In genomic region chr8:46943337-46943736, GRCm38 (mm10) we compare ENCODE assay signal across 17 mouse cellular contexts. TPM values are rescaled to one million over a fixed set of nuclear protein-coding genes. Genes with fewer than 3 reads are reported as not detected.
"Had no signal": no experiment of that assay in that cellular context is flagged by ENCODE, and none has a peak within 500 bp of the region (broad histone marks: within the 10 kb centered on the region; RNA-seq: fewer than 3 reads in every experiment).

No protein-coding gene starts in this region.

- H3K4me2 ChIP-seq: limb, embryonic 12.5 days; liver, embryonic 13.5 days; lung, embryonic 15.5 days; midbrain, embryonic 11.5 days; midbrain, embryonic 15.5 days had no signal

- DNase-seq: kidney, adult 18-20 months; kidney, postnatal 25 days; layer of hippocampus, adult 9-11 months; layer of hippocampus, postnatal 36 days; liver; liver, embryonic 13.5 days; liver, postnatal 0 days; lung, postnatal 14 days; right cerebral cortex, adult 18-20 months; thymus, postnatal 36 days had no signal

- H3K4me3 ChIP-seq: limb, embryonic 12.5 days; liver, embryonic 13.5 days; lung, embryonic 15.5 days; megakaryocyte, embryonic 14.5 days; midbrain, embryonic 15.5 days had no signal

- H3K27me3 ChIP-seq: limb, embryonic 12.5 days; liver, embryonic 13.5 days; lung, embryonic 15.5 days; midbrain, embryonic 15.5 days had no signal

- H3K9me3 ChIP-seq: limb, embryonic 12.5 days; liver, embryonic 13.5 days; lung, embryonic 15.5 days; midbrain, embryonic 15.5 days had no signal

- H3K9ac ChIP-seq: limb, embryonic 12.5 days; liver, embryonic 13.5 days; liver, postnatal 0 days; lung, embryonic 15.5 days; midbrain, embryonic 15.5 days had no signal

- H3K4me1 ChIP-seq: liver, embryonic 13.5 days; lung, embryonic 15.5 days; midbrain, embryonic 15.5 days had no signal

- H3K36me3 ChIP-seq: limb, embryonic 12.5 days; liver, embryonic 13.5 days; lung, embryonic 15.5 days; midbrain, embryonic 15.5 days had no signal

- ATAC-seq: liver, postnatal 0 days; midbrain, embryonic 15.5 days had no signal

- H3K27ac ChIP-seq: limb, embryonic 12.5 days; liver, embryonic 13.5 days; lung, embryonic 15.5 days; macrophage; midbrain, embryonic 15.5 days had no signal

RNA-seq across cellular contexts. Expression of gene Enpp6, which starts 43.4 kb away (rescaled TPM):
- total RNA-seq: monocyte, adult 5-6 weeks had no signal
- polyA plus RNA-seq: midbrain, embryonic 15.5 days had no signal
